Mouse (Mus musculus) stomach, postnatal 0 days (tissue): ENCODE data around the gene Chgb.

Source experiments
- CTCF ChIP-seq: IDR thresholded peaks from 2 replicates; pipeline ENCODE4 v1.5.1; 2016; ENCODE audit warnings: antibody characterized with exemption, low read depth, mild to moderate bottlenecking, moderate library complexity
- EP300 ChIP-seq: optimal IDR thresholded peaks from 2 replicates; pipeline ENCODE3; 2016; ENCODE audit warnings: antibody characterized with exemption

- TF ChIP-seq CTCF (no peak), EP300 (no peak)
Observed at GRCm38 (mm10) chr2:132746108-132746507, 35.0 kb upstream of the Chgb start.
